Mouse (Mus musculus) stomach, embryonic 15.5 days (tissue): Measurements from ENCODE around the gene Arhgap19. TPM values are rescaled to one million over a fixed set of nuclear protein-coding genes. Genes with fewer than 3 reads are reported as not detected.
A peak's percentile ranks its signal among the peaks of the same experiment; 100 is the strongest.

Source experiments
- ATAC-seq: fragments of 200-750 bp; cut with Nextera tagmentation; 2 replicates; pipeline ENCODE4 v1.8.0; 2017; ENCODE audit warnings: low read depth, moderate number of reproducible peaks, moderate TSS enrichment; ENCODE audit not compliant: insufficient read depth, low FRiP score
- H3K27ac ChIP-seq: fragments of 300-500 bp; sonication (generic); 2 replicates; pipeline ENCODE4 v1.5.1; 2015; ENCODE audit warnings: mild to moderate bottlenecking, inconsistent platforms
- H3K27me3 ChIP-seq: fragments of 300-500 bp; sonication (generic); replicated peaks from 2 replicates; pipeline ENCODE4 v1.6.1; 2015; ENCODE audit warnings: inconsistent platforms
- H3K36me3 ChIP-seq: fragments of 300-500 bp; sonication (generic); 2 replicates; pipeline ENCODE4 v1.6.1; 2015; ENCODE audit warnings: inconsistent platforms
- H3K4me1 ChIP-seq: fragments of 300-500 bp; sonication (generic); 2 replicates; pipeline ENCODE4 v1.6.1; 2015; ENCODE audit warnings: inconsistent platforms
- H3K4me2 ChIP-seq: fragments of 300-500 bp; sonication (generic); 2 replicates; pipeline ENCODE4 v1.6.1; 2015; ENCODE audit warnings: mild to moderate bottlenecking, inconsistent platforms
- H3K4me3 ChIP-seq: fragments of 300-500 bp; sonication (generic); replicated peaks from 2 replicates; pipeline ENCODE4 v1.5.1; 2015; ENCODE audit warnings: inconsistent platforms
- H3K9ac ChIP-seq: fragments of 300-500 bp; sonication (generic); 2 replicates; pipeline ENCODE4 v1.6.1; 2015; ENCODE audit warnings: inconsistent platforms
- H3K9me3 ChIP-seq: fragments of 300-500 bp; sonication (generic); 2 replicates; pipeline ENCODE4 v1.6.1; 2016; ENCODE audit warnings: inconsistent platforms
- WGBS: fragments of 180-500 bp; shearing (Covaris S2); methylation state at CpG from one replicate; pipeline ENCODE4 v1.1.7; 2015; 5-methylcytosine and 5-hydroxymethylcytosine counted together
- polyA plus RNA-seq: library from polyadenylated mRNA; unstranded; fragments of >200 nt; fragmentation: Nextera tagmentation; extraction: Ambion mirVana; gene quantifications from 2 replicates; pipeline ENCODE4 v1.2.1, GENCODE M21; 2015

Arhgap19 gene
- polyA plus RNA-seq, 1 experiment from 2014 or later, result 19.1 TPM

GRCm38 (mm10) chr19:41831101-41831570 is 29.3 kb upstream of the Arhgap19 start:
- peaks cover 19% of the 10 kb centered on the region; the same call in 1 of the 2 replicates for H3K4me1 ChIP-seq
- 0 out of 2 replicates have a peak, but pooled peaks cover 4% of the 10 kb centered on the region for H3K27me3 ChIP-seq
- peak overlapping the region; percentile 96 for H3K4me2 ChIP-seq
- H3K9ac ChIP-seq, result peak overlapping the region; percentile 46; the same call in 1 of the 2 replicates
- H3K27ac ChIP-seq, result no peak overlapping the region
- 2% methylated on average over 19 of the region's 19 CpGs for WGBS
- H3K4me3 ChIP-seq, result peak overlapping the region; percentile 70
- H3K9me3 ChIP-seq, result no peaks in the 10 kb centered on the region
- no peaks in the 10 kb centered on the region for H3K36me3 ChIP-seq
- ATAC-seq, result no peak

GRCm38 (mm10) chr19:41830106-41831031 is 28.5 kb upstream of the Arhgap19 start:
- H3K4me2 ChIP-seq, result peak overlapping the region; percentile 96
- H3K9ac ChIP-seq, result peak overlapping the region; percentile 46
- H3K4me1 ChIP-seq, result peaks cover 15% of the 10 kb centered on the region; the same call in 1 of the 2 replicates
- peak overlapping the region; percentile 94 for H3K27ac ChIP-seq
- 0 out of 2 replicates have a peak, but pooled peaks cover 4% of the 10 kb centered on the region for H3K27me3 ChIP-seq
- under 1% methylated on average over 104 of the region's 112 CpGs for WGBS
- H3K4me3 ChIP-seq, result peak overlapping the region; percentile 70
- H3K9me3 ChIP-seq, result no peaks in the 10 kb centered on the region
- ATAC-seq, result peak; percentile 37
- no peaks in the 10 kb centered on the region for H3K36me3 ChIP-seq

- Histone ChIP-seq H3K4me1 (peaks cover 15% of the 10 kb centered on the region; the same call in 1 of the 2 replicates), H3K27ac (peak within 1 kb of the TSS; percentile 94), H3K4me3 (peak within 1 kb of the TSS; percentile 70), H3K27me3 (0 out of 2 replicates have a peak, but pooled peaks cover 4% of the 10 kb centered on the region), H3K4me2 (peak within 1 kb of the TSS; percentile 96), H3K9me3 (no peaks in the 10 kb centered on the region), H3K9ac (peak within 1 kb of the TSS; percentile 46), H3K36me3 (no peaks in the 10 kb centered on the region)
- ATAC-seq, result peak; percentile 92
- 1% methylated on average over 39 of the region's 39 CpGs for WGBS
Observed at GRCm38 (mm10) chr19:41829381-41830105, 27.7 kb upstream of the Arhgap19 start, which contains the start of gene Frat1. Gene Frat1, plus strand, starts transcription at chr19:41829970.

- H3K4me3 ChIP-seq, result peak overlapping the region; percentile 70; the same call in 1 of the 2 replicates
- H3K4me2 ChIP-seq, result peak overlapping the region; percentile 96
- H3K9me3 ChIP-seq, result no peaks in the 10 kb centered on the region
- H3K27me3 ChIP-seq, result 0 out of 2 replicates have a peak, but pooled peaks cover 4% of the 10 kb centered on the region
- H3K36me3 ChIP-seq, result no peaks in the 10 kb centered on the region
- no peak for ATAC-seq
- H3K27ac ChIP-seq, result peak overlapping the region; percentile 94
- peaks cover 15% of the 10 kb centered on the region; the same call in 1 of the 2 replicates for H3K4me1 ChIP-seq
- 62% methylated on average over 3 of the region's 3 CpGs for WGBS
- no peak overlapping the region for H3K9ac ChIP-seq
Observed at GRCm38 (mm10) chr19:41828941-41829340, 27.1 kb upstream of the Arhgap19 start.

GRCm38 (mm10) chr19:41826529-41826928 is 24.7 kb upstream of the Arhgap19 start:
- Histone ChIP-seq H3K36me3 (no peaks in the 10 kb centered on the region), H3K9ac (no peak overlapping the region), H3K4me3 (no peak overlapping the region), H3K27ac (no peak overlapping the region), H3K4me1 (peaks cover 8% of the 10 kb centered on the region; the same call in 1 of the 2 replicates), H3K27me3 (no peaks in the 10 kb centered on the region), H3K4me2 (no peak overlapping the region), H3K9me3 (no peaks in the 10 kb centered on the region)
- ATAC-seq, result no peak
- WGBS, result 80% methylated on average over 3 of the region's 3 CpGs

- Histone ChIP-seq H3K4me3 (no peak overlapping the region), H3K27ac (no peak overlapping the region), H3K36me3 (no peaks in the 10 kb centered on the region), H3K4me2 (no peak overlapping the region), H3K9me3 (no peaks in the 10 kb centered on the region), H3K27me3 (no peaks in the 10 kb centered on the region), H3K4me1 (no peaks in the 10 kb centered on the region), H3K9ac (no peak overlapping the region)
- 84% methylated on average over 5 of the region's 5 CpGs for WGBS
- ATAC-seq, result no peak
Observed at GRCm38 (mm10) chr19:41824950-41825349, 23.1 kb upstream of the Arhgap19 start.

- Histone ChIP-seq H3K9me3 (no peaks in the 10 kb centered on the region), H3K4me1 (no peaks in the 10 kb centered on the region), H3K4me2 (no peak overlapping the region), H3K4me3 (no peak overlapping the region), H3K27ac (no peak overlapping the region), H3K27me3 (no peaks in the 10 kb centered on the region), H3K9ac (no peak overlapping the region), H3K36me3 (no peaks in the 10 kb centered on the region)
- ATAC-seq, result no peak
- 80% methylated on average over 1 of the region's 1 CpGs for WGBS
Observed at GRCm38 (mm10) chr19:41822589-41822988, 20.7 kb upstream of the Arhgap19 start.

GRCm38 (mm10) chr19:41821436-41821835 is 19.6 kb upstream of the Arhgap19 start:
- Histone ChIP-seq H3K4me3 (no peak overlapping the region), H3K9ac (no peak overlapping the region), H3K27ac (no peak overlapping the region), H3K4me2 (no peak overlapping the region), H3K27me3 (no peaks in the 10 kb centered on the region), H3K4me1 (peaks cover 4% of the 10 kb centered on the region; the same call in 1 of the 2 replicates), H3K36me3 (no peaks in the 10 kb centered on the region), H3K9me3 (no peaks in the 10 kb centered on the region)
- no peak for ATAC-seq
- WGBS, result 16% methylated on average over 5 of the region's 5 CpGs

GRCm38 (mm10) chr19:41818749-41819148 is 16.9 kb upstream of the Arhgap19 start:
- H3K4me2 ChIP-seq, result no peak overlapping the region
- H3K36me3 ChIP-seq, result no peaks in the 10 kb centered on the region
- no peak overlapping the region for H3K4me3 ChIP-seq
- H3K9ac ChIP-seq, result no peak overlapping the region
- no peak for ATAC-seq
- no peaks in the 10 kb centered on the region for H3K27me3 ChIP-seq
- no peaks in the 10 kb centered on the region for H3K9me3 ChIP-seq
- H3K27ac ChIP-seq, result no peak overlapping the region
- peaks cover 4% of the 10 kb centered on the region; the same call in 1 of the 2 replicates for H3K4me1 ChIP-seq
- 84% methylated on average over 4 of the region's 4 CpGs for WGBS

GRCm38 (mm10) chr19:41817325-41817724 is 15.5 kb upstream of the Arhgap19 start:
- Histone ChIP-seq H3K4me2 (no peak overlapping the region), H3K27ac (no peak overlapping the region), H3K36me3 (no peaks in the 10 kb centered on the region), H3K27me3 (no peaks in the 10 kb centered on the region), H3K4me3 (no peak overlapping the region), H3K9ac (no peak overlapping the region), H3K9me3 (no peaks in the 10 kb centered on the region), H3K4me1 (peaks cover 4% of the 10 kb centered on the region; the same call in 1 of the 2 replicates)
- WGBS, result 45% methylated on average over 10 of the region's 10 CpGs
- ATAC-seq, result no peak

GRCm38 (mm10) chr19:41816915-41817314 is 15.1 kb upstream of the Arhgap19 start:
- Histone ChIP-seq H3K4me3 (no peak overlapping the region), H3K27me3 (no peaks in the 10 kb centered on the region), H3K36me3 (no peaks in the 10 kb centered on the region), H3K27ac (no peak overlapping the region), H3K4me1 (peaks cover 4% of the 10 kb centered on the region; the same call in 1 of the 2 replicates), H3K9ac (no peak overlapping the region), H3K9me3 (no peaks in the 10 kb centered on the region), H3K4me2 (no peak overlapping the region)
- ATAC-seq, result peak; percentile 39; the same call in 1 of the 2 replicates
- 53% methylated on average over 5 of the region's 5 CpGs for WGBS
